Mouse (Mus musculus) midbrain, postnatal 0 days (tissue): ENCODE measurements at regions not wholly inside any gene's neighbourhood (a gene's known extent, or its start where the extent isn't known, plus 50 kb on each side); places are given as distances from the start of the nearest gene placed in this dataset.

Source experiments
- ATAC-seq: fragments of 200-750 bp; cut with Nextera tagmentation; 2 replicates; pipeline ENCODE4 v1.8.0; 2017; ENCODE audit warnings: moderate number of reproducible peaks, mild to moderate bottlenecking, moderate TSS enrichment, moderate library complexity; ENCODE audit not compliant: low FRiP score
- DNase-seq: peaks from one replicate; pipeline ENCODE4 v3.0.0-alpha.2; 2015; ENCODE audit warnings: low spot score
- H3K27ac ChIP-seq: fragments of 300-500 bp; sonication (generic); 2 replicates; pipeline ENCODE4 v1.5.1; 2014; ENCODE audit warnings: low read depth, mild to moderate bottlenecking, low read length, mixed read lengths
- H3K27me3 ChIP-seq: fragments of 300-500 bp; sonication (generic); 2 replicates; pipeline ENCODE4 v1.6.1; 2014; ENCODE audit warnings: low read length, control low read depth, mixed read lengths; ENCODE audit not compliant: insufficient read depth
- H3K36me3 ChIP-seq: fragments of 300-500 bp; sonication (generic); 2 replicates; pipeline ENCODE4 v1.6.1; 2014; ENCODE audit warnings: low read length, control low read depth, mixed read lengths; ENCODE audit not compliant: insufficient read depth
- H3K4me1 ChIP-seq: fragments of 300-500 bp; sonication (generic); 2 replicates; pipeline ENCODE4 v1.6.1; 2014; ENCODE audit warnings: mild to moderate bottlenecking, control low read depth, antibody characterized with exemption, low read length, mixed read lengths; ENCODE audit not compliant: insufficient read depth
- H3K4me2 ChIP-seq: fragments of 300-500 bp; sonication (generic); 2 replicates; pipeline ENCODE4 v1.6.1; 2014; ENCODE audit warnings: low read depth, mild to moderate bottlenecking, low read length, mixed read lengths; ENCODE audit not compliant: poor library complexity, severe bottlenecking
- H3K4me3 ChIP-seq: fragments of 300-500 bp; sonication (generic); 2 replicates; pipeline ENCODE4 v1.5.1; 2014; ENCODE audit warnings: low read depth, mild to moderate bottlenecking, low read length, moderate library complexity
- H3K9ac ChIP-seq: fragments of 300-500 bp; sonication (generic); replicated peaks from 2 replicates; pipeline ENCODE4 v1.6.1; 2014; ENCODE audit warnings: mild to moderate bottlenecking, low read length, moderate library complexity, mixed read lengths; ENCODE audit not compliant: poor library complexity, severe bottlenecking
- H3K9me3 ChIP-seq: fragments of 300-500 bp; sonication (generic); 2 replicates; pipeline ENCODE4 v1.6.1; 2016; ENCODE audit warnings: low read length, control low read depth
- CTCF ChIP-seq: IDR thresholded peaks from 2 replicates; pipeline ENCODE4 v1.5.1; 2016; ENCODE audit warnings: antibody characterized with exemption, mild to moderate bottlenecking
- whole genome bisulfite sequencing: fragments of 180-500 bp; shearing (Covaris S2); extraction: QIAGEN DNeasy Blood & Tissue Kit; methylation state at CpG from one replicate; pipeline ENCODE4 v1.1.7; 2014; 5-methylcytosine and 5-hydroxymethylcytosine counted together

- DNase-seq (peak; percentile 60), ATAC-seq (no peak)
- Histone ChIP-seq H3K4me3 (no peak overlapping the region), H3K9ac (no peak overlapping the region), H3K27me3 (no peaks in the 10 kb centered on the region), H3K36me3 (no peaks in the 10 kb centered on the region), H3K9me3 (no peaks in the 10 kb centered on the region), H3K4me2 (no peak overlapping the region), H3K27ac (no peak overlapping the region), H3K4me1 (no peaks in the 10 kb centered on the region)
- no peak for TF ChIP-seq CTCF
These were observed 473.3 kb upstream of the Arrdc3 start for GRCm38 (mm10) chr13:80409790-80410433.

GRCm38 (mm10) chr13:80418480-80419183 is 464.6 kb upstream of the Arrdc3 start:
- Histone ChIP-seq H3K36me3 (no peaks in the 10 kb centered on the region), H3K4me2 (no peak overlapping the region), H3K9me3 (no peaks in the 10 kb centered on the region), H3K27ac (no peak overlapping the region), H3K27me3 (no peaks in the 10 kb centered on the region), H3K9ac (no peak overlapping the region), H3K4me1 (no peaks in the 10 kb centered on the region), H3K4me3 (no peak overlapping the region)
- 60% methylated on average over 3 of the region's 3 CpGs for WGBS
- TF ChIP-seq CTCF = no peak
- peak; percentile 1 for DNase-seq
- no peak for ATAC-seq

DNA sequence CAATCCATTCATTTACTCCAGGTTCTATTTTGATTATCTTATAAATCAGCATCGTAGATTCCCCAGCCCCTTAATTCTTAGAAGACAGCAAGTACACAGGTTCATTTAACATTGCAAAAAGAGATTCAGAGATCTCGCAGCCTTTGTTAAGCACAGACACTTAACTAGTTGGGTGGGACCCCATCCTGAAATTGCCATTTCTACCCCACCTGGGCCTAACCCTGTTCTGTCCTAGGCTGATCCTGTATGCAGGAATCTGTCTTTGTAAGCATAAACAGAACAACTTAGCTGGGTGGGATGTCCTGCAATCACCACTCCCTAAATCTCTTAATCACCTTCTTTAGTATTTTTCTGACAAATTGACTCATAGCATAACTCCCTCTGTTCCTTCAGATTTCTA is 462.8 kb upstream of the Arrdc3 start:
- WGBS = 91% methylated on average over 2 of the region's 2 CpGs
- Histone ChIP-seq H3K4me1 (no peaks in the 10 kb centered on the region), H3K4me3 (no peak overlapping the region), H3K9ac (no peak overlapping the region), H3K27ac (no peak overlapping the region), H3K36me3 (no peaks in the 10 kb centered on the region), H3K9me3 (no peaks in the 10 kb centered on the region), H3K4me2 (no peak overlapping the region), H3K27me3 (no peaks in the 10 kb centered on the region)
- DNase-seq = no peak
- no peak for TF ChIP-seq CTCF
- no peak for ATAC-seq
